24 mouse cellular contexts compared by ENCODE assay signal in genomic region chr14:37003431-37004095, GRCm38 (mm10). TPM values are rescaled to one million over a fixed set of nuclear protein-coding genes. Genes with fewer than 3 reads are reported as not detected.
DNase-seq lines count a peak whose midpoint lies in the region; ATAC-seq and TF ChIP-seq lines count a peak whose summit lies in the region.
"Had no signal": no experiment of that assay in that cellular context is flagged by ENCODE, and none has a peak within 500 bp of the region (broad histone marks: within the 10 kb centered on the region; RNA-seq: fewer than 3 reads in every experiment).

No protein-coding gene starts in this region.

- no peaks in the 10 kb centered on the region for H3K4me1 ChIP-seq in forebrain, postnatal 0 days (ENCODE audit: insufficient read depth)
- H3K4me1 ChIP-seq in forebrain, embryonic 12.5 days, result peaks cover 7% of the 10 kb centered on the region; the same call in 1 of the 2 replicates
- no peaks in the 10 kb centered on the region for H3K4me1 ChIP-seq in midbrain, postnatal 0 days (ENCODE audit: insufficient read depth, low read length)
- H3K4me1 ChIP-seq in midbrain, embryonic 16.5 days (ENCODE audit: control insufficient read depth, insufficient read depth, low read length), result no peaks in the 10 kb centered on the region
- H3K4me1 ChIP-seq: embryonic facial prominence, embryonic 12.5 days; heart, embryonic 10.5 days; heart, embryonic 15.5 days had no signal

- H3K36me3 ChIP-seq in forebrain, postnatal 0 days (ENCODE audit: insufficient read depth), result no peaks in the 10 kb centered on the region
- H3K36me3 ChIP-seq in forebrain, embryonic 12.5 days (replicated peaks), result no peaks in the 10 kb centered on the region
- H3K36me3 ChIP-seq in midbrain, postnatal 0 days (ENCODE audit: insufficient read depth, low read length), result no peaks in the 10 kb centered on the region
- no peaks in the 10 kb centered on the region for H3K36me3 ChIP-seq in midbrain, embryonic 16.5 days (ENCODE audit: control insufficient read depth, insufficient read depth, low read length)
- H3K36me3 ChIP-seq: embryonic facial prominence, embryonic 12.5 days; heart, embryonic 10.5 days; heart, embryonic 15.5 days had no signal

- H3K9me3 ChIP-seq in forebrain, postnatal 0 days (ENCODE audit: low read length), result no peaks in the 10 kb centered on the region
- no peaks in the 10 kb centered on the region for H3K9me3 ChIP-seq in forebrain, embryonic 12.5 days
- no peaks in the 10 kb centered on the region for H3K9me3 ChIP-seq in midbrain, postnatal 0 days (ENCODE audit: low read length)
- no peaks in the 10 kb centered on the region for H3K9me3 ChIP-seq in midbrain, embryonic 16.5 days (replicated peaks; ENCODE audit: control insufficient read depth, low read length, poor library complexity, severe bottlenecking)
- H3K9me3 ChIP-seq: embryonic facial prominence, embryonic 12.5 days; heart, embryonic 10.5 days; heart, embryonic 15.5 days had no signal

- no peak; the same call in 1 of the 2 replicates for ATAC-seq in forebrain, postnatal 0 days
- no peak for ATAC-seq in forebrain, embryonic 12.5 days (ENCODE audit: low FRiP score)
- no peak for ATAC-seq in midbrain, postnatal 0 days (ENCODE audit: low FRiP score)
- no peak for ATAC-seq in midbrain, embryonic 16.5 days
- ATAC-seq: forebrain, embryonic 14.5 days; intestine, embryonic 16.5 days had no signal

- H3K9ac ChIP-seq in forebrain, postnatal 0 days, result no peak overlapping the region
- H3K9ac ChIP-seq in forebrain, embryonic 12.5 days, result no peak overlapping the region
- H3K9ac ChIP-seq in midbrain, postnatal 0 days (replicated peaks; ENCODE audit: low read length, poor library complexity, severe bottlenecking), result no peak overlapping the region
- no peak overlapping the region for H3K9ac ChIP-seq in midbrain, embryonic 16.5 days (ENCODE audit: low read depth, low read length)
- H3K9ac ChIP-seq: embryonic facial prominence, embryonic 12.5 days; heart, embryonic 15.5 days; hindbrain, embryonic 14.5 days had no signal

- no peak overlapping the region for H3K4me3 ChIP-seq in forebrain, postnatal 0 days (ENCODE audit: low read depth, low read length)
- no peak overlapping the region for H3K4me3 ChIP-seq in forebrain, embryonic 12.5 days (replicated peaks)
- no peak overlapping the region for H3K4me3 ChIP-seq in midbrain, postnatal 0 days (ENCODE audit: low read depth, low read length)
- H3K4me3 ChIP-seq in midbrain, embryonic 16.5 days (ENCODE audit: low read depth, low read length), result no peak overlapping the region
- H3K4me3 ChIP-seq: embryonic facial prominence, embryonic 12.5 days; heart, embryonic 10.5 days; heart, embryonic 15.5 days had no signal

- H3K27ac ChIP-seq in forebrain, postnatal 0 days (ENCODE audit: low read depth, low read length), result no peak overlapping the region
- no peak overlapping the region for H3K27ac ChIP-seq in forebrain, embryonic 12.5 days
- no peak overlapping the region for H3K27ac ChIP-seq in midbrain, postnatal 0 days (ENCODE audit: low read depth, low read length)
- H3K27ac ChIP-seq in midbrain, embryonic 16.5 days (ENCODE audit: low read length), result no peak overlapping the region
- H3K27ac ChIP-seq: embryonic facial prominence, embryonic 12.5 days; heart, embryonic 10.5 days; heart, embryonic 15.5 days; hindbrain, embryonic 14.5 days had no signal

- no peaks in the 10 kb centered on the region for H3K27me3 ChIP-seq in forebrain, postnatal 0 days (ENCODE audit: insufficient read depth, low read length)
- H3K27me3 ChIP-seq in forebrain, embryonic 12.5 days, result no peaks in the 10 kb centered on the region
- H3K27me3 ChIP-seq in midbrain, postnatal 0 days (ENCODE audit: insufficient read depth, low read length), result no peaks in the 10 kb centered on the region
- H3K27me3 ChIP-seq in midbrain, embryonic 16.5 days (ENCODE audit: control insufficient read depth, insufficient read depth, low read depth, low read length), result no peaks in the 10 kb centered on the region
- H3K27me3 ChIP-seq: embryonic facial prominence, embryonic 12.5 days; heart, embryonic 15.5 days had no signal

- TF ChIP-seq CTCF in forebrain, postnatal 0 days (IDR thresholded peaks at IDR 0.05; ENCODE audit: low read depth), result no peak
- TF ChIP-seq CTCF in midbrain, postnatal 0 days (IDR thresholded peaks at IDR 0.05), result no peak

- H3K4me2 ChIP-seq in forebrain, postnatal 0 days (ENCODE audit: low read depth), result no peak overlapping the region
- no peak overlapping the region for H3K4me2 ChIP-seq in forebrain, embryonic 12.5 days
- no peak overlapping the region for H3K4me2 ChIP-seq in midbrain, postnatal 0 days (ENCODE audit: low read depth, low read length, poor library complexity, severe bottlenecking)
- H3K4me2 ChIP-seq in midbrain, embryonic 16.5 days (ENCODE audit: low read length), result no peak overlapping the region
- H3K4me2 ChIP-seq: embryonic facial prominence, embryonic 12.5 days; heart, embryonic 15.5 days; hindbrain, embryonic 14.5 days had no signal

- WGBS in forebrain, postnatal 0 days, result 67% methylated on average over 8 of the region's 8 CpGs
- WGBS in forebrain, embryonic 12.5 days, result 79% methylated on average over 8 of the region's 8 CpGs
- 73% methylated on average over 8 of the region's 8 CpGs for WGBS in midbrain, postnatal 0 days
- 76% methylated on average over 8 of the region's 8 CpGs for WGBS in midbrain, embryonic 16.5 days

- DNase-seq in forebrain, postnatal 0 days, result peak; percentile 27
- DNase-seq in midbrain, postnatal 0 days (ENCODE audit: low spot score), result peak; percentile 48
- peak; percentile 28 for DNase-seq in fibroblast of lung, adult 2 months (ENCODE audit: low read depth)
- no peak for DNase-seq in kidney, adult 9 months
- DNase-seq: adrenal gland, postnatal 10 days; cerebellum, adult 11-12 months; cerebellum, postnatal 25 days; gastrocnemius, postnatal 36 days; heart, adult 18-20 months; heart, postnatal 14 days had no signal

RNA-seq across cellular contexts. Expression of gene Ccser2, which starts 35.0 kb away (rescaled TPM):
- 88.8 and 98.3 TPM in 2 replicates for total RNA-seq in forebrain, postnatal 0 days (2014; rRNA removed)
- 73.1 and 101 TPM in 2 replicates for polyA plus RNA-seq in forebrain, postnatal 0 days (2015; fragmentation: Nextera tagmentation; extraction: Ambion mirVana)
- polyA plus RNA-seq in forebrain, embryonic 12.5 days (2016; fragmentation: Nextera tagmentation; extraction: Ambion mirVana), result 36.7 and 37.6 TPM in 2 replicates
- total RNA-seq in midbrain, postnatal 0 days (2014; rRNA removed), result 81.0 and 85.5 TPM in 2 replicates
- polyA plus RNA-seq in midbrain, postnatal 0 days (2015; fragmentation: Nextera tagmentation; extraction: Ambion mirVana), result 96.3 and 99.1 TPM in 2 replicates
- 92.9 and 97.5 TPM in 2 replicates for polyA plus RNA-seq in midbrain, embryonic 16.5 days (2015; fragmentation: Nextera tagmentation; extraction: Ambion mirVana)

RNA-seq across cellular contexts. Expression of gene Rgr, which starts 45.2 kb away (rescaled TPM):
- total RNA-seq in forebrain, postnatal 0 days (2014; rRNA removed), result 0.10 TPM in 1 of 2 replicates, not detected in the other
- 0.35 TPM in 1 of 2 replicates, not detected in the other for polyA plus RNA-seq in forebrain, postnatal 0 days (2015; fragmentation: Nextera tagmentation; extraction: Ambion mirVana)
- not detected in 2 replicates for polyA plus RNA-seq in forebrain, embryonic 12.5 days (2016; fragmentation: Nextera tagmentation; extraction: Ambion mirVana)
- total RNA-seq in midbrain, postnatal 0 days (2014; rRNA removed), result not detected in 2 replicates
- polyA plus RNA-seq in midbrain, postnatal 0 days (2015; fragmentation: Nextera tagmentation; extraction: Ambion mirVana), result not detected in 2 replicates
- polyA plus RNA-seq in midbrain, embryonic 16.5 days (2015; fragmentation: Nextera tagmentation; extraction: Ambion mirVana), result not detected in 2 replicates
- total RNA-seq: adrenal gland, postnatal 10 days; adrenal gland, postnatal 4 days; ES-E14; gastrocnemius, adult 8-10 months; gastrocnemius, postnatal 36 days; heart, adult 18-20 months; heart, postnatal 14 days; hematopoietic stem cell, adult 5-6 weeks had no signal
- polyA plus RNA-seq: brain, embryonic 14.5 days; cortical plate, adult 2 months; embryonic facial prominence, embryonic 12.5 days; forebrain, embryonic 14.5 days; heart, embryonic 10.5 days; heart, embryonic 15.5 days; hindbrain, embryonic 14.5 days; intestine, embryonic 16.5 days had no signal

RNA-seq across cellular contexts. Expression of gene Lrit1, which starts 51.1 kb away (rescaled TPM):
- not detected in 2 replicates for total RNA-seq in forebrain, postnatal 0 days (2014; rRNA removed)
- polyA plus RNA-seq in forebrain, postnatal 0 days (2015; fragmentation: Nextera tagmentation; extraction: Ambion mirVana), result not detected in 2 replicates
- not detected in 2 replicates for polyA plus RNA-seq in forebrain, embryonic 12.5 days (2016; fragmentation: Nextera tagmentation; extraction: Ambion mirVana)
- not detected in 2 replicates for total RNA-seq in midbrain, postnatal 0 days (2014; rRNA removed)
- polyA plus RNA-seq in midbrain, postnatal 0 days (2015; fragmentation: Nextera tagmentation; extraction: Ambion mirVana), result not detected in 2 replicates
- polyA plus RNA-seq in midbrain, embryonic 16.5 days (2015; fragmentation: Nextera tagmentation; extraction: Ambion mirVana), result not detected in 2 replicates
- total RNA-seq: ES-E14; gastrocnemius, adult 8-10 months; gastrocnemius, postnatal 36 days; heart, adult 18-20 months; hematopoietic stem cell, adult 5-6 weeks had no signal
- polyA plus RNA-seq: brain, embryonic 14.5 days; cortical plate, adult 2 months; embryonic facial prominence, embryonic 12.5 days; forebrain, embryonic 14.5 days; heart, embryonic 10.5 days; heart, embryonic 15.5 days; hindbrain, embryonic 14.5 days; intestine, embryonic 16.5 days had no signal
